Mouse (Mus musculus): ENCODE results near the gene Snrk.
"Not testable (repeated sequence)": the region's sequence is repeated elsewhere in the genome, so short reads cannot be mapped to it uniquely, and the experiment has no call there.

The Snrk gene

GRCm38 (mm10) chr9:122167719-122168118 is 50.7 kb downstream of the Snrk start:
- in situ Hi-C loops (cut with MboI; ENCODE audit: low pct_unique_long_range_greater_than_20kb in 1 of 2, low sequenced_read_pairs in 2 of 2, unreplicated experiment in 1 of 2): not testable (repeated sequence)

- in situ Hi-C loops (cut with MboI; ENCODE audit: low pct_unique_long_range_greater_than_20kb in 1 of 2, low sequenced_read_pairs in 2 of 2, unreplicated experiment in 1 of 2): no loop called here
Measured at GRCm38 (mm10) chr9:122169901-122170300, 52.8 kb downstream of the Snrk start.

- in situ Hi-C loops (cut with MboI; ENCODE audit: low pct_unique_long_range_greater_than_20kb in 1 of 2, low sequenced_read_pairs in 2 of 2, unreplicated experiment in 1 of 2): no loop called here
Measured at GRCm38 (mm10) chr9:122172612-122173186, 55.6 kb downstream of the Snrk start.

- in situ Hi-C loops (cut with MboI; ENCODE audit: low pct_unique_long_range_greater_than_20kb in 1 of 2, low sequenced_read_pairs in 2 of 2, unreplicated experiment in 1 of 2): no loop called here
Measured at GRCm38 (mm10) chr9:122173405-122174233, 56.6 kb downstream of the Snrk start.

- in situ Hi-C loops (cut with MboI; ENCODE audit: low pct_unique_long_range_greater_than_20kb in 1 of 2, low sequenced_read_pairs in 2 of 2, unreplicated experiment in 1 of 2): no loop called here
Measured at GRCm38 (mm10) chr9:122174723-122175122, 57.7 kb downstream of the Snrk start.

GRCm38 (mm10) chr9:122177256-122178220 is 60.5 kb downstream of the Snrk start:
- in situ Hi-C loops (cut with MboI; ENCODE audit: low pct_unique_long_range_greater_than_20kb in 1 of 2, low sequenced_read_pairs in 2 of 2, unreplicated experiment in 1 of 2): no loop called here

- in situ Hi-C loops (cut with MboI; ENCODE audit: low pct_unique_long_range_greater_than_20kb in 1 of 2, low sequenced_read_pairs in 2 of 2, unreplicated experiment in 1 of 2): no loop called here
Measured at GRCm38 (mm10) chr9:122178427-122178826, 61.4 kb downstream of the Snrk start.

GRCm38 (mm10) chr9:122180105-122180504 is 63.0 kb downstream of the Snrk start:
- in situ Hi-C loops (cut with MboI; ENCODE audit: low pct_unique_long_range_greater_than_20kb in 1 of 2, low sequenced_read_pairs in 2 of 2, unreplicated experiment in 1 of 2): loop anchor here in 1 of 2 experiments (10.0 kb wide), 1 partner anchor 155 kb away; no protein-coding TSS in a partner anchor

- in situ Hi-C loops (cut with MboI; ENCODE audit: low pct_unique_long_range_greater_than_20kb in 1 of 2, low sequenced_read_pairs in 2 of 2, unreplicated experiment in 1 of 2): loop anchor here in 1 of 2 experiments (10.0 kb wide), 1 partner anchor 158 kb away; no protein-coding TSS in a partner anchor
Measured at GRCm38 (mm10) chr9:122183074-122183473, 66.0 kb downstream of the Snrk start.

- in situ Hi-C loops (cut with MboI; ENCODE audit: low pct_unique_long_range_greater_than_20kb in 1 of 2, low sequenced_read_pairs in 2 of 2, unreplicated experiment in 1 of 2): loop anchor here in 1 of 2 experiments (10.0 kb wide), 1 partner anchor 160 kb away; no protein-coding TSS in a partner anchor
Measured at GRCm38 (mm10) chr9:122184329-122184728, 67.3 kb downstream of the Snrk start.

- in situ Hi-C loops (cut with MboI; ENCODE audit: low pct_unique_long_range_greater_than_20kb in 1 of 2, low sequenced_read_pairs in 2 of 2, unreplicated experiment in 1 of 2): loop anchor here in 1 of 2 experiments (10.0 kb wide), 1 partner anchor 160 kb away; no protein-coding TSS in a partner anchor
Measured at GRCm38 (mm10) chr9:122185061-122185460, 68.0 kb downstream of the Snrk start.

GRCm38 (mm10) chr9:122185953-122186352 is 68.9 kb downstream of the Snrk start:
- in situ Hi-C loops (cut with MboI; ENCODE audit: low pct_unique_long_range_greater_than_20kb in 1 of 2, low sequenced_read_pairs in 2 of 2, unreplicated experiment in 1 of 2): loop anchor here in 1 of 2 experiments (10.0 kb wide), 1 partner anchor 161 kb away; no protein-coding TSS in a partner anchor

- in situ Hi-C loops (cut with MboI; ENCODE audit: low pct_unique_long_range_greater_than_20kb in 1 of 2, low sequenced_read_pairs in 2 of 2, unreplicated experiment in 1 of 2): loop anchor here in 1 of 2 experiments (10.0 kb wide), 1 partner anchor 162 kb away; no protein-coding TSS in a partner anchor
Measured at GRCm38 (mm10) chr9:122186643-122187226, 69.7 kb downstream of the Snrk start.

GRCm38 (mm10) chr9:122187451-122187921 is 70.4 kb downstream of the Snrk start:
- in situ Hi-C loops (cut with MboI; ENCODE audit: low pct_unique_long_range_greater_than_20kb in 1 of 2, low sequenced_read_pairs in 2 of 2, unreplicated experiment in 1 of 2): loop anchor here in 1 of 2 experiments (10.0 kb wide), 1 partner anchor 163 kb away; no protein-coding TSS in a partner anchor

GRCm38 (mm10) chr9:122188724-122189123 is 71.7 kb downstream of the Snrk start:
- in situ Hi-C loops (cut with MboI; ENCODE audit: low pct_unique_long_range_greater_than_20kb in 1 of 2, low sequenced_read_pairs in 2 of 2, unreplicated experiment in 1 of 2): loop anchor here in 1 of 2 experiments (10.0 kb wide), 1 partner anchor 164 kb away; no protein-coding TSS in a partner anchor

- in situ Hi-C loops (cut with MboI; ENCODE audit: low pct_unique_long_range_greater_than_20kb in 1 of 2, low sequenced_read_pairs in 2 of 2, unreplicated experiment in 1 of 2): no loop called here
Measured at GRCm38 (mm10) chr9:122193361-122193760, 76.3 kb downstream of the Snrk start.

- in situ Hi-C loops (cut with MboI; ENCODE audit: low pct_unique_long_range_greater_than_20kb in 1 of 2, low sequenced_read_pairs in 2 of 2, unreplicated experiment in 1 of 2): no loop called here
Measured at GRCm38 (mm10) chr9:122193823-122194222, 76.8 kb downstream of the Snrk start.

Measured in mouse embryonic stem cell (cell line).